14 mouse cellular contexts compared by ENCODE assay signal in the genomic region with DNA sequence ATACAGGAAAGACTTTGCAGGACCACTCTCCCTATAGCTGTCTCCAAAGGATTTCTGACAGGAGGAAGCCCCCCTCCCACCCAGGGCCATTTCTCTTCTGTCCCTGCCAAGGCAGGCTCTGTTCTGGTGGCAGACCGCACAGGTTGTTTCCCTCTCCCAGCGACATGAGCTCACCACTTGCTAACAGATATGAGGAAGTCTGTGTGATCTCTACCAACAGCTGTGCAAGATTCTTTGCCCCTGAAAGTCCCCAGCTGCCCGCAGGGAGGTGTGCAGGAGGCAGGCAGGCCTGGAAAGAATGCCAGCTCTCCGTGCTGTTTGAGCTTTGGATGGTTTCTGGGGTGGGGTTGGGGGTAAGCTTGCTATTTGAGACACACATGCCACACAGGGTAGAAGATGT. TPM values are rescaled to one million over a fixed set of nuclear protein-coding genes. Genes with fewer than 3 reads are reported as not detected.
DNase-seq lines count a peak whose midpoint lies in the region; ATAC-seq and TF ChIP-seq lines count a peak whose summit lies in the region.
"Had no signal": no experiment of that assay in that cellular context is flagged by ENCODE, and none has a peak within 500 bp of the region (broad histone marks: within the 10 kb centered on the region; RNA-seq: fewer than 3 reads in every experiment).

No protein-coding gene starts in this region.

- no peaks in the 10 kb centered on the region for H3K36me3 ChIP-seq in limb, embryonic 13.5 days
- no peaks in the 10 kb centered on the region for H3K36me3 ChIP-seq in limb, embryonic 10.5 days
- no peaks in the 10 kb centered on the region for H3K36me3 ChIP-seq in forebrain, postnatal 0 days (ENCODE audit: insufficient read depth)
- no peaks in the 10 kb centered on the region for H3K36me3 ChIP-seq in neural tube, embryonic 13.5 days
- H3K36me3 ChIP-seq: heart, embryonic 15.5 days; liver, embryonic 15.5 days; neural tube, embryonic 12.5 days had no signal

- H3K27ac ChIP-seq in limb, embryonic 13.5 days, result no peak overlapping the region
- H3K27ac ChIP-seq in limb, embryonic 10.5 days, result no peak overlapping the region
- H3K27ac ChIP-seq in forebrain, postnatal 0 days (ENCODE audit: low read depth, low read length), result no peak overlapping the region
- H3K27ac ChIP-seq in neural tube, embryonic 13.5 days (replicated peaks), result no peak overlapping the region
- H3K27ac ChIP-seq: heart, embryonic 15.5 days; liver, embryonic 15.5 days; neural tube, embryonic 12.5 days had no signal

- ATAC-seq in limb, embryonic 13.5 days (ENCODE audit: low FRiP score, low read depth), result peak; percentile 73
- ATAC-seq in forebrain, postnatal 0 days, result peak; percentile 16; the same call in 1 of the 2 replicates
- no peak for ATAC-seq in neural tube, embryonic 13.5 days (ENCODE audit: low read depth)

- no peaks in the 10 kb centered on the region for H3K9me3 ChIP-seq in limb, embryonic 13.5 days
- no peaks in the 10 kb centered on the region for H3K9me3 ChIP-seq in limb, embryonic 10.5 days (replicated peaks)
- H3K9me3 ChIP-seq in forebrain, postnatal 0 days (ENCODE audit: low read length), result no peaks in the 10 kb centered on the region
- no peaks in the 10 kb centered on the region for H3K9me3 ChIP-seq in neural tube, embryonic 13.5 days
- H3K9me3 ChIP-seq: heart, embryonic 15.5 days; liver, embryonic 15.5 days; neural tube, embryonic 12.5 days had no signal

- no peak overlapping the region for H3K9ac ChIP-seq in limb, embryonic 13.5 days
- H3K9ac ChIP-seq in forebrain, postnatal 0 days, result no peak overlapping the region
- H3K9ac ChIP-seq in neural tube, embryonic 13.5 days, result peak overlapping the region; percentile 38; the same call in 1 of the 2 replicates
- H3K9ac ChIP-seq: heart, embryonic 15.5 days; liver, embryonic 15.5 days; neural tube, embryonic 12.5 days had no signal

- no peaks in the 10 kb centered on the region for H3K27me3 ChIP-seq in limb, embryonic 13.5 days
- no peaks in the 10 kb centered on the region for H3K27me3 ChIP-seq in limb, embryonic 10.5 days (ENCODE audit: low read depth, poor library complexity, severe bottlenecking)
- H3K27me3 ChIP-seq in forebrain, postnatal 0 days (ENCODE audit: insufficient read depth, low read length), result no peaks in the 10 kb centered on the region
- H3K27me3 ChIP-seq in neural tube, embryonic 13.5 days, result 0 out of 2 replicates have a peak, but pooled peaks cover 5% of the 10 kb centered on the region
- H3K27me3 ChIP-seq: neural tube, embryonic 12.5 days had no signal

- WGBS in limb, embryonic 13.5 days, result 20% methylated on average over 4 of the region's 4 CpGs
- 45% methylated on average over 4 of the region's 4 CpGs for WGBS in limb, embryonic 10.5 days
- 11% methylated on average over 4 of the region's 4 CpGs for WGBS in forebrain, postnatal 0 days
- WGBS in neural tube, embryonic 13.5 days, result 27% methylated on average over 4 of the region's 4 CpGs

- no peak overlapping the region for H3K4me2 ChIP-seq in limb, embryonic 13.5 days (replicated peaks)
- H3K4me2 ChIP-seq in forebrain, postnatal 0 days (ENCODE audit: low read depth), result no peak overlapping the region
- no peak overlapping the region for H3K4me2 ChIP-seq in neural tube, embryonic 13.5 days
- H3K4me2 ChIP-seq: heart, embryonic 15.5 days; liver, embryonic 15.5 days; neural tube, embryonic 12.5 days had no signal

- no peak for DNase-seq in limb, embryonic 10.5 days (ENCODE audit: low spot score)
- peak; percentile 23 for DNase-seq in embryo, embryonic 11 days
- DNase-seq in forebrain, postnatal 0 days, result peak; percentile 24
- DNase-seq in lung, postnatal 25 days (ENCODE audit: low spot score), result no peak
- no peak for DNase-seq in retina, embryonic 14.5 days (ENCODE audit: low spot score)
- DNase-seq: cerebellum, adult 2 months; kidney, adult 9 months; right cerebral cortex, postnatal 4 days had no signal

- peaks cover 24% of the 10 kb centered on the region for H3K4me1 ChIP-seq in limb, embryonic 13.5 days
- H3K4me1 ChIP-seq in limb, embryonic 10.5 days, result peaks cover 11% of the 10 kb centered on the region
- peaks cover 3% of the 10 kb centered on the region; the same call in 1 of the 2 replicates for H3K4me1 ChIP-seq in forebrain, postnatal 0 days (ENCODE audit: insufficient read depth)
- H3K4me1 ChIP-seq in neural tube, embryonic 13.5 days (replicated peaks), result peaks cover 31% of the 10 kb centered on the region

- no peak for TF ChIP-seq CTCF in forebrain, postnatal 0 days (IDR thresholded peaks at IDR 0.05; ENCODE audit: low read depth)

- no peak overlapping the region for H3K4me3 ChIP-seq in limb, embryonic 13.5 days
- no peak overlapping the region for H3K4me3 ChIP-seq in limb, embryonic 10.5 days
- H3K4me3 ChIP-seq in forebrain, postnatal 0 days (ENCODE audit: low read depth, low read length), result no peak overlapping the region
- H3K4me3 ChIP-seq in neural tube, embryonic 13.5 days, result no peak overlapping the region
- H3K4me3 ChIP-seq: erythroblast, embryonic 14.5 days; heart, embryonic 15.5 days; liver, embryonic 15.5 days; neural tube, embryonic 12.5 days had no signal

RNA-seq across cellular contexts. Expression of gene Parp11, which starts 38.9 kb away (rescaled TPM):
- 29.8 and 31.3 TPM in 2 replicates for polyA plus RNA-seq in limb, embryonic 13.5 days (2015; fragmentation: Nextera tagmentation; extraction: Ambion mirVana)
- 25.9 and 29.6 TPM in 2 replicates for polyA plus RNA-seq in limb, embryonic 10.5 days (2016; fragmentation: Nextera tagmentation; extraction: Ambion mirVana)
- 57.6 and 60.9 TPM in 2 replicates for total RNA-seq in forebrain, postnatal 0 days (2014; rRNA removed)
- 38.4 and 45.8 TPM in 2 replicates for polyA plus RNA-seq in forebrain, postnatal 0 days (2015; fragmentation: Nextera tagmentation; extraction: Ambion mirVana)
- polyA plus RNA-seq in neural tube, embryonic 13.5 days (2015; fragmentation: Nextera tagmentation; extraction: Ambion mirVana), result 68.7 and 72.9 TPM in 2 replicates

Comparison
In these comparisons a context has a peak if more than half of its experiments do, and no peak if none do; other contexts are left out.
1. DNase-seq: peak in embryo, embryonic 11 days (single experiment) and forebrain, postnatal 0 days (single experiment); none in limb, embryonic 10.5 days (single experiment), lung, postnatal 25 days (single experiment) and retina, embryonic 14.5 days (single experiment).